Mouse (Mus musculus): ENCODE data around the gene Rad54l.
A peak's percentile ranks its signal among the peaks of the same experiment; 100 is the strongest.

The Rad54l gene

DNA sequence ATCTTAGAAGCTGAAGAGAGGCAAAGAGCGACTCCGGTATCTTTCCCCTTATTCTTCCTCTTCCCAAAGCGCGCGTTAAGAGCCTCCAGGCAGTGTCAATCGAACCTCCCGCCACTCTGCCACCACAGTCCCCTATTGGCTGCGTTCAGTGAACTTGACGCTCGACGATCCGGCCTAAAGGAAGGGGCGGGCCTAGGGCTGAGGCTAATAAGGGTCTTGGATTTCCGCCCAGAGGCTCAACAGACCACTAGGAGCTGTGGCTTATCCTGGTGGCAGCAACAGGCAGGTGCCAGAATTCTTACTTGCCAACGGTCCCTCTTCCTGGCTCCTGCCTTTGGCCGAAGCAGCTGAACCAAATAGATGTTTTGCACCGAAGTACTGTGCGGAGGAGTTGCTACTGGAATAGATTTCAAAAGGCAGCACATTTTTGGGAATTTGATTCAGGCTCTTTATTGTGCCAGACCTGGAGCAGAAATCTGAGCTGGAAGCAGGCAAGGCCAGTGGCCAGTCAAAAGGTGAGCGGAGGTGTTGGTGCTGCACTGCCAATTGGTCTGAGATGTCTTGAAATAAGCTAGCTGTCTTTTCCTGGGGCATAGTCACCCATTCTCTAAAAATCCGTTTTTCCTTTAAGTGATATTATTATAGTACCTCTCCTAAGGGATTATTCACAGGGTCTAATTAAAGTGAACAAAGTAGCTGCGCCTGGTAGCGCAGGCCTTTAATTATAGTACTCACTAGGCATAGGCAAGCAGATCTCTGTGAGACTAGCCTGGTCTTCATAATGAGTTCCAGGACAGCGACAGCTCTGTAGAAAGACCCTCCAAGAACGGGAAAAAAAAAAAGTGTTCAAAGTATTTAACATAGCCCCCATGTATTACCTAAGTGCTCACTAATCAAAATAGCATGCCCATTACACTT lies at the start of gene Rad54l, which contains the start of gene Pomgnt1:
Gene Rad54l (minus strand): TSS at position 89 of the 918 bp plus-strand sequence.
Gene Pomgnt1 (plus strand): TSS at position 239 of the 918 bp plus-strand sequence.
- DNase-seq (ENCODE audit: low read depth, low spot score) = peak; percentile 88

DNA sequence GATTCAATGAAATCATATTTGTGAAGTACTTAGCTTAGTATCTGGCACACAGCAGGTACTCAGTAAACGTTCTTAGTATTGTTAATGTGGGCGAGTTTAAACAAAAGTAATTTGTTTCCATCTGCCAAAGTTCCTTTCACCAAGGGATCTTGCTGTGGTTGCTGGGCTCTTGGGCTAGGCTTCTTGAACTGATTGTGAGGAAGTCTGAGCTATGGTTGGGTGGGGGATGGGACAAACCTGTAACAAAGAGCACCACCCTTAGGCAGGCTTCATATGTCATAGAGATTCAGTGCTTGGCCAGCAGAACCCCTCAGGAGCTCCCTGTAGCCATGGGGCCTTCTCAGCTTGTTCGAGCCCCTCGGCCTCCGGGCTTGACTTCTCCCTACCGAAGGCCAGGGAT lies 49.6 kb upstream of the Rad54l start, which contains the start of the genes 1700042G07Rik and Gm49337:
Gene 1700042G07Rik (plus strand): TSS at position 301 of the 400 bp plus-strand sequence.
Gene Gm49337 (plus strand): TSS at position 313 of the 400 bp plus-strand sequence.
- no peak for DNase-seq (ENCODE audit: low read depth, low spot score)

DNA sequence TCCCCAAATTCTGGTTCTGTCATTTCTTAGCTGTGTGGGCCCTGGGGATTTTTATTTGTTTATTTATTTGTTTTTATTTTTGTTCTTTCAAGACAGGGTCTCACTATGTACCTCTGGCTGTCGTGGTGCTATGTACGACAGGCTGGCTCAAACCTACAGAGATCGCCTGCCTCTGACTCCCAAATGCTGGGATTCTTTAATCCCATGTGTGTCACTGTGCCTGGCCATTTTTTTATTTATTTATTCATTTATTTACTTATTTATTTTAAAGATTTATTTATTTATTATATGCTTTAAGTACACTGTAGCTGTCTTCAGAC lies 45.8 kb upstream of the Rad54l start:
- no peak for DNase-seq (ENCODE audit: low read depth, low spot score)

DNA sequence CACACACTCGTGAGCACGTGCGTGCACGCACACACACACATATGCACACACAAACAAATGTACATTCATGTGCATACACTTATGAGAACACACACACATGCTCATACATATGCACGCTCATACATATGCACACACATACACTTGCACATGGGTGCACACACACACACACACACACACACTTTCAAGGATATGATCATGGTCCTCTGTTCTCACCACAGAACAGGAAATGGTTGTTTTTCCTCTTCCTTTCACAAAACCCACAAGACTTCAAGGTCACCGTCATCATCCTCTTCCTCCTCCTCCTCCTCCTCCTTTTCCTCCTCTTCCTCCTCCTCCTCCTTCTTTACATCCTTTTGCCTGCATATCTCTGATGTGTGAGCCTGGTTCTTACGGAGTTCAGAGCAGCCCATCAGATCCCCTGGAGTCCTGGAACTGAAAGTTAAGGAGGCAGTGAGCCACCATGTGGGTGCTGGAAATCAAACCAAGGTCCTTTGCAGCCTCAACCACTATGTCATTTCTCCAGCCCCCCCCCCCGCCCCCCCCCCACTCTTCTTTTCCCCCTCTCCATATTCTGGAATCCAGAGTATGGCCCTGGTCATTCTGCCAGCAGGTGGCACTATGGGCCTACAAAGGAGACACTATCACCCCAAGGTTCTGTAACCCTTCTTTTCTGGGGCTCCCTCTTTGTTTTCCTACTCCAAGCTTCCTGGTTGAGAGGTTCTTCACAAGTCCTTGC lies 45.3 kb upstream of the Rad54l start:
- no peak for DNase-seq (ENCODE audit: low read depth, low spot score)

DNA sequence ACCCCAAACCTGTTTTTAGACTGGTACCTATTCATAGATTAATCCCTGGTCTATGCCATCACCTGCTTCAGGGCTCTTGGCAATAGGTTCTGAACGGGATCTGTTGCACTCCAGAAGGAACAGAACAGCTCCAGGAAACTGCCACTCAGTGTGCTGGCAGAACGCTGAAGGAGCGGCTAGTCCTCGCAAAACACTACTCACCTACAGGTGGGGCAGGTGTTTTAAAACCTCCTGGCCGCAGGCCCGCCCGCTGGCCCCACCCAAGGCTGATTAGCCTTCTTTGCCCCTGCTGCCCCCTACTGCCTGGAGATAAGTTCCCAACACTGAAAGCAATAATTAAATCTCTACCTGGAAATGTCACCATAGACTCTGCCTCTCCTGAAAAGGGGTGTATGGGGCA lies 43.9 kb upstream of the Rad54l start, which contains the start of gene Tspan1:
Gene Tspan1 (minus strand): TSS at position 198 of the 400 bp plus-strand sequence.
- no peak for DNase-seq (ENCODE audit: low read depth, low spot score)

DNA sequence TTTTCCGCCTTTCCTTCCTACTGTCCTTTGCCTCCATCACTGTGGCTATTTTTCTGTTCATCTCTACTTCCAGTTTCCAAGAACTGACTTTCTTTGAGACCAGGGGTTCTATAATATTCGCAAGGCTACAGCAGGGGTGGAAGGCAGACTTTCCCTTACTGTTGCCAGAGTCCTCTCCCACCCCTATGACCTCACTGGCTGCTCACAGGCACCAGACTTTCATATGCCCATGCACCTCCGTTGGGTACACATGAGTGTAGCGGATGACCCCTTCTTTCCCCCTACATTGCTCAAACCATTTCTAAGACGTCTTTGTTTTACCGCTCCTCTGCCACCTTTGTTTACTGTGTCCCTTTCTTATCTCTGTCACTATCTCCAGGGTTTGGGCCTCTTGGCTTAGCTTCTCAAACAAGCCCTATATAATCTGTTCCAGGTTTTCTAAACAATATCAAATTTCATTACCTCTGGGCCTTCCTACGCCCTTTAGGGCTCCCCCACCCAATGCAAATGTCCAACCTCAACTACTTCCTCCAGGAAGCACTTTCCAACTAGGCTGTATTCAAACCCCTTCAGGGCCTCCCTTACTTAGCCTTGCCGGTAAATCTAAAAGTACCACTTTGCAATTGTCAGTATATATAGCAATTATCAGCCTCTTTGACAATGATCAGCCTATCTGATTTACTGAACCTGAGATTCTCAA lies 42.4 kb upstream of the Rad54l start:
- DNase-seq (ENCODE audit: low read depth, low spot score) = no peak

DNA sequence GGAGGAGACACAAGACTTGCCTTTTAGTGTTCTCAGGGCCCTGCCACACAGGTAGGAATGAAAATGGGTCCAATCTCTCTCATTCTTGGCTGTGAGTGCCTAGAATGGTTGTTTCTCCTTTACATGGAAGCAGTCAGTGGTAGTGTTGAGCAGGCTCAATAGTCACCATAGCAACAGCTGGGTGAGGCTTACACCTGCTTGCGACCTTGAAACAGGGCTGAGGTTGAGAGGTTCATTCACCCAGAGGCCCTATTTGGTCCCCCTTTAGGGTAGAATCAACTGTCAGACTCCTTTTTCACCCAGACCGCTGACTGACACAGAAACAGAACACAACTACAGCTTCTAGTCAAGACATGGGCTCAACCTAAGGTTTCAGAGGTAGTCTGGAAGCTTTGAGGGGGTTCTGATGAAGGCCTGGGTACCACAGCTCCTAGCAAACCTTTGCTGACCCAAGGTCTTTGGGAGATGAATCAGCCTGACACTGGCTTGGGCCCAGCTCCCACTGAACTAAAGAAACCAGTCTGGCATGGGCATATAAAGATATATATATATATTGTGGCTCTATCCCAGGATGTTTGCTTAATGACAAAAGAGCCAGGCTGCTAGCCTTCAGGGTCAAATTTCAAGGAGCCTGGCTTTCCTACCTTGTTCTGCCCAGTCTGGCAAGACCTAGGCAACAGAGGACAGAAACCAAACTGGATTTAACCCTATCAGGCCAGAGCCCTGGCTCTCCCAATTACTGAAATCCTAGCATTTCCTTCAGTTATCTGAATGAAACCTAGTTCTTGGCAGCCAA lies 41.5 kb upstream of the Rad54l start:
- no peak for DNase-seq (ENCODE audit: low read depth, low spot score)

DNA sequence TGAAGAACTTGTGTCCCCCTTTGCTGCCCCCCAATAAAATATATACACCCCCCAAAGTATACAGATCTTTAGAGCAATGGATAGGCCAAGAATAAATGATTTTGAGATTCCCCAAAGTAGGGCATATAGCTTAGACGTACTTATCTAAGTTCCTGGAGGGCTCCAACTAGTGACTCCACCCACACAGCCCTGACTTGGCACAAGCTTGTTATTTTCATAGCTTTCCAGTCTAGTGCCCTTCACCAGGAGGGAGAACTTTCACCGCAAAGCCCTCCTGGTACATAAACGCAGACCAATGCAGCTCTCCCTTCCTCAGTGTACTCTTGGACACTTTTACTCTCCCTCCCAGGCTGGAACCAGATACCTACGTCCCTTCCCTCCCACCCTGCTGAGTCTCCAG lies 38.7 kb upstream of the Rad54l start:
- DNase-seq (ENCODE audit: low read depth, low spot score) = no peak

DNA sequence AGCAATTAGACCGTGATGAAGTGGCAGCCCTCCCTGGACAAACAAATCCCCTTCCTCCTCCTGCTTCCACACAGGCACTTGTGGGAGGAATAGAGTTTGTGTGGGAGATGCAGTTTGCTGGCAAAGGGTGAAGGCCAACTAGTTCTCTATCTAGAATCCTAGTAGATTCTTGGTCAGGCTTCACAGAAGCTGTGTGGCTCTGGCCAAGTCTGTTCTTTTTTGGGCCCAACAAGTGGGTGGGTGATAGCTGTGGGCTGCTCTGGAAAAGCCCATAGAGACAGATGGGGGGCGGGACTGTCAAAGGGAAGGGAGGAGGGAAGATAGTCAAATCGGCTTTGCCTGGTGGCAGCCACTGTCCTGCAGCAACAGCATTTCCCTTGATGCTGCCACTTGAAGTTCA lies 37.3 kb upstream of the Rad54l start:
- DNase-seq (ENCODE audit: low read depth, low spot score) = no peak

DNA sequence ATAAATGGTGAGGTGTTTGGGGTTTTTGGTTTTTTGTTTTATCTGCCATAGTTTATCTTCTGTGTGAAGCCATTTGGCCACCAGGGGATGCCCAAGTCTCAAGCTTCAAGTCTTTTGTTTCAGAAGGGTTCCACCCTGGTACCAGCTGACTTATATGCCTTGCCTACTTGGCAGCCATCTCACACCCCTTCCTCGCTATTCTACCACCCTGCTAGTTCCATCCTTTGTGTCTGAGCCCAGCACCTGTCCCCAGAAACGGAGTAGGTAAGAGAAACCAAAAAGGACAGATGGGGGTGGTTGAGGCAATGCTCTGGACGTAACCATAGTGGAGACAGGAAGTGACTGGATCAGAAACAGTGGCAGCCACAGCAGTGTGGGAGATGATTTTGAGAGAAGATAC lies 36.4 kb upstream of the Rad54l start:
- DNase-seq (ENCODE audit: low read depth, low spot score) = no peak

DNA sequence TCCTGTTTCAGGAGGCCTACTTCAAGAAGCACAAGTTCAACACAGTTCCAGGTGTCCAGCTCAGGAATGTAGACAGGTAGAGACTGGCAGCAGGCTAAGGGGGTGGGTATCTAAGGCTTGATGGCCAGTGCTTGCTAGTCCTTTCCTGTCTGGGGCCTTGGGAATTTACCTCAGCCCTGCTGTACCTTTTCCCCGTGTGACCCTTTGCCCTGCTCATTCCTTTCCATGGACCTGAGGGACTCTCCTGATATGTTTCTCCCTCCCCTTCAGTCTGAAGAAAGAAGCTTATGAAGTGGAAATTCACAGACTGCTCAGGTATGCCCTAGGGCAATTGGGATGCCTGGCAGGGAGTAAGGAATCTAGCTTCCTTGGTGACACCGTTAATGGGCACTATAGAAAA lies 34.4 kb upstream of the Rad54l start:
- DNase-seq (ENCODE audit: low read depth, low spot score) = no peak

DNA sequence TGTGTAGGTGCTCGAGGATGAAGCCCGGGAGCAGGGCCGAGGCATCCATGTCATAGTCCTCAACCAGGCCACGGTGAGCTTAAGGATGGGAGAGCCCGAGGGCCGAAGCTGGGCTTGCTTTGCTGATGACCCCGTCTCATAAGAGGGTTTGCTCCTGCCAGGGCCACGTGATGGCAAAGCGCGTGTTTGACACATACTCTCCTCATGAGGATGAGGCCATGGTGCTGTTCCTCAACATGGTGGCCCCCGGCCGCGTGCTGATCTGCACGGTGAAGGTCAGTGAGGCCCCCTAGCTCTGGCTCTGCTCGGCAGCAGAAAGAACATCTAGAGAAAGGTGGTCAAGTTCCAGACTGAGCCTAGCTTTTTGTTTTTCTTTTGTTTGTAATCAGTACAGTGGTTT lies 29.2 kb upstream of the Rad54l start:
- no peak for DNase-seq (ENCODE audit: low read depth, low spot score)

DNA sequence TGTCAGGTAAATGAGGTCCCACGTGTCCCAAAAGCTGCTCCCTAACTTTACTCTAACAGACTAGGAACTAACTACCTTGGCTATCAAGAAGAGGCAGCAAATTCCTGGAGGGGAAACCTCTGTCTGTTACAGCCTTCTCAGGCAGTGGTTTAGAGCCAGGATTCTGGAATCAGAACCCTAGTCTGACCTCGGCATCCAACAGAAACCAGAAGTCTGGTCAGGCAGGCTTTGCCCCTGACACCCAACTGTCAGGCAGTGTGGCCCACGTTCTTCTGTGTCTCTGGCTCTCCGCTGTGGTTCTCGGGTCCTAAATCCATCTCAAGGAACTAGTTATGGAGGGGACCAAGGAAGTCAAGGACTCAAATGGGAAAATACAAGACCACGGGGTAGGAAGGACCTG lies 27.7 kb upstream of the Rad54l start, which contains the start of gene Lurap1:
Gene Lurap1 (minus strand): TSS at position 101 of the 400 bp plus-strand sequence.
- no peak for DNase-seq (ENCODE audit: low read depth, low spot score)

DNA sequence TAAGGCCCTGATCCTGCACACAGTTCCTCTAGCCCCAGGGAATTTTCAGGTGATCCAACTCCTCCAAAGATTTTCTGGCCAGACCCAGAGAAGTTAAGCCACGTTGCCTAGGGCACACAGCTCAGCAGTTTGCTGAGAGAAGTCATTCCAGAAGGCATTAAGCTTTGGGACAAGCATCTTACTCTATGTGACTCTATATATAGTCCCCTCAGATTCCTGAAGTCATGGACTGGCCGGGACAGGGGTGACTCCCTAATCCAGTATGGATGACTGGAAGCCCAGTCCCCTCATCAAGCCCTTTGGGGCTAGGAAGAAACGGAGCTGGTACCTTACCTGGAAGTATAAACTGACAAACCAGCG lies 27.4 kb upstream of the Rad54l start:
- no peak for DNase-seq (ENCODE audit: low read depth, low spot score)

DNA sequence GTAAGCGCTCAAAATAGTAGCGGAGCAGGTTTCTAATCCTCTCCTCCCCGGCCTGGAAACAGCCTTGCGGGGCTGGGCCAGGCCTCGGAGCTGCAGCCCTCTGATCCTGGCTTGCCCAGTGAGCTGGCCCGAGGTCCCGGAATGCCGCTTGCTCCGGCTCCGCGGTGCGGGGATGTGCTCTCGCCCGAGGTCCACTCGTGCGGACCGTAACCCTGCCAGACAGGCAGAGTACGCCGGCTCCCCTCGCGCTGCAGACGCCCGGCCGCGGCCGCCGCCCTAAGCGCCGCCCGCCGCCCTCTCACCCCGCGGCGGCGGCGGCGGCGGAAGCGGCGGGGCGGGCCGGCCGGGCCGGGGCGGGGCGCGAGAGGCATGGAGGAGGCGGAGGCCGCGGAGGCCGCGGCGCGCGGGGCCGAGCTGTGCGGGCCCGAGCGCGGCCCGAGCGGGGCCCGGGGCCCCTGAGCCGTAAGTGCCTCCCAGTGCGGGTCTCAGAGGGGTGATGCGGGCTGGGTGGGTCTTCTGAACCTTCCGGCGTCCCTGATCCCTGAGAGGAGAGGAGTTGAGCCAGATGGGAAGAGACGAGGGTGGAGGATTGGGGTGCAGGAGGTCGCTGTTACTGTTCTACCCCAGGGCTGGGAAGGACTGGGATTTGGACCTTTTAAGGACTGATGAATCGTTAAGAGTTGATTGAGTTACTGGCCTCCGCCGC lies 26.8 kb upstream of the Rad54l start:
- DNase-seq (ENCODE audit: low read depth, low spot score) = no peak

DNA sequence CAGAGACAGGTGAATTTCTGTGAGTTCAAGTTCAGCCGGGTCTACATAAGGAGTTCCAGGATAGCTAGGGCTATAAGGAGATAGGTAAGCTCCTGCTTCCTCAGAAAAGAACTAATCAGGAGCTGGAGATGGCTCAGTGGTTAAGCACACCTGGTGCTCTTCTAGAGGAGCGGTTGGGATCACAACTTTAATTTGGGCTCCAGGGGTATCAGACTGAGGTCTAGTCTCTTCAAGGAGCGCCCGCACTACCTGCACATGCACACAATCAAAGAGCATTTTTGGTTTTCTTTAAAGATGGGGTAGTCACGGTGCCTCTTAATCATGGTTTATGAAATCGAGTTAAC lies 26.3 kb upstream of the Rad54l start:
- DNase-seq (ENCODE audit: low read depth, low spot score) = no peak

DNA sequence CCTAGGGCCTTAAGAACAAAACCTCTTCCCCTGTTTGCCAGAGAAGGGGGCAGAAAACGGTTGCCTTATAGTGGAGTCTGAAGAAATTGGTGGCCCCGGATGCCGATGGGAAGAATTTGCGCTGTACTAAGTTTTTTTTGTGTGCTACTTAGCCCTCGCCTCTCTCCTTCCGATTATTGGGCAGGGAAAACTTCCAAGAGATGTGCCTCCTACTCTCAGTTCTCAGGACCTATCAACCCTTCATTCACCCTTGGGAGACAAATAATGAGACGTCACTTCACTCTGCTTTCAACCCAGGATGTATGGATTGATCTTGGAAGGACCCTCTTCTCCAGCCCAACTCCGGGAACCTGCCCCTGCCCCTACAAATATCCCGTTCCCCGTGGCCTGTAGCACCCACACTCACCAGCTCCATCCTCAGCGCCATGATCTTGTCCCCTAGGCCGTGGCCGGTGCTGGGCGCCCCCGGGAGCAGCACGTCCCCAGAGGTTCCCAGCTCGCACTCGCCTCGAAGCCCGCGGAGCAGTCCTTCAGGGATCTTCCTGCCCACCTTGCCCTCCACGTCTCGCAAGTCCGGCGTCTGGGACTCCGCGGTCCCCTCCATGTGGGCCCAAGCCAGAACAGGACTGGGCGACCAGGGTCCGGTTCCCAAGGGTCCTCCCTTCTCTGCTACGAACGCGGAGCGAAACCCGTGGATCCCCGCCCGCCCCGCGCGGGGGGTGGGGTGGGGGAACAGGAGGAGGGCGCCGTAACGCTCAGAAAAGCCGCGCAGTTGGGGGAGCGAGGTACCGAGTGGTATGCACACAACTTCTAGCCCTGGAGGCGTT lies 20.6 kb upstream of the Rad54l start:
- no peak for DNase-seq (ENCODE audit: low read depth, low spot score)

DNA sequence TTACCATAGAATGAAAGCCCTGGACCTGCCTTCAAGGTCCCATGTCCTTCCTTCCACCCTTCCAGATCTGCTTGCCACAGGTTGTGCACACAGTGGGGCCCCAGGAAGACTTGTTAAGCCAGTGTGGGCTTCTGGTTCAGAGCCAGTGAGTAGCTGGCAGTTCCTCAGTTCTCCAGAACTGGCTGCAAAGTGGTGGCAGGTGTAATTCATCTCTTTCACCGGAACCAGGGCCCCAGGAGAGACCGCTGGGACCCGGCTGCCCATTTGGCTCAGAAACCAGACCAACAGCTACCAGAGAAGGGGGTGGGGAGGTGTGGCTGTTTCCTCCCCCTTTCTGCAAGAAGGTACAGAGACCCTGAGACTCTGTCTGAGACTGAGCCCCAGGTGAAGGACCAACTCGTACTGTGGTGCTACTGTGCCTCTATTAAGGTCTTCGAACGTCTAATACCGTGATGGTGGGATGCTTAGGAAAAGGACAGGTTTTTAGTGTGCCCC lies 19.9 kb upstream of the Rad54l start:
- no peak for DNase-seq (ENCODE audit: low read depth, low spot score)

DNA sequence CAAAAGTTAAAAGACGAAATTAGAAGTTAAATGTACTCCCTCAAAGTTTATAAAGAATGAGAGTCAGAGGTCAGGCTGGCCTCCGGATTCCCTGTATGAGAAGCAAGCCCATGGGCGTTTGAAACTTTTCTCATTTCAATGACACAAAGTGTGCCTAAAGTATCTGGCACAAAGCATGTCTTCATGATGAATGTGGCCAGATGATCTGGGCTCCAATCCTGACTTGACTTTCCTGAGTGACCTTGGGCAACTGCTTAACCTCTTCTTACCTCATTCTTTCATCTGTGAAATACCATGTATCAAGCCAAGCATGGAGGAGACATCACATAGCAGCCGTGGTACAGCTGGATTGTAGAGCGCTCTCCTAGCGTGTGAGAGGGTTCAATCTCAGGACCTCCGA lies 18.8 kb upstream of the Rad54l start:
- DNase-seq (ENCODE audit: low read depth, low spot score) = no peak

DNA sequence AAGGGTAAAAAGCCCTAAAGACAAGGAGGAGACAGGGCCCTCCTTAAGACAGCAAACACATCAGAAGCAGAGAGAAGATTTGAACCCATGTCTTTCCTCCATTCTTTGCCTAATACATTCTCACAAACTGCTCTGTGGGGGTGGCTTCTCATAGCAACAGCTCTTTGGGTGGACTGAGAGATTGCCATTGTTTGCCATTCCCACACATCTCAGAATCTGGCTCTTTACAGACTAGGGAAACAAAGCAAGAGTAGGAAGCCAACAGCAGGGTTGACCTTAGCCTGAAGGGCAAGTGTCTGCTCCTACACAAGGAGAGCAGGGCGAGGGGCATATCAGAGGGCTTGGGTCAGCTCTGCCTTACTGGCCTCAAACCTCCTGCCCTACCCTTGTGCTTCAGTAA lies 18.2 kb upstream of the Rad54l start:
- DNase-seq (ENCODE audit: low read depth, low spot score) = no peak
